Mouse (Mus musculus) bone marrow macrophage, adult 2 months (primary cell): Measurements from ENCODE around the gene Actn1.

Experiments used
- CTCF ChIP-seq: IDR thresholded peaks from 2 replicates; pipeline ENCODE4 v1.5.1; 2012; ENCODE audit warnings: low read depth, mild to moderate bottlenecking, low read length, moderate library complexity
- POLR2A ChIP-seq: IDR thresholded peaks from 2 replicates; pipeline ENCODE4 v1.6.1; 2012; ENCODE audit warnings: mild to moderate bottlenecking, low read depth, low read length, borderline replicate concordance

- TF ChIP-seq POLR2A: no peak
- TF ChIP-seq CTCF: peak; percentile 11; the same call in 1 of the 2 replicates
Observed at GRCm38 (mm10) chr12:80129531-80129930, 130.6 kb downstream of the Actn1 start.
